Mouse (Mus musculus) liver, embryonic 11.5 days (tissue): Measurements from ENCODE around the gene Snx4. TPM values are rescaled to one million over a fixed set of nuclear protein-coding genes. Genes with fewer than 3 reads are reported as not detected.

Source experiments
- ATAC-seq: fragments of 200-750 bp; cut with Nextera tagmentation; replicated peaks from 2 replicates; pipeline ENCODE4 v1.8.0; 2017; ENCODE audit warnings: moderate number of reproducible peaks, mild to moderate bottlenecking, moderate TSS enrichment, moderate library complexity; ENCODE audit not compliant: low FRiP score
- DNase-seq: peaks from one replicate; pipeline ENCODE4 v3.0.0-alpha.2; 2017; ENCODE audit warnings: low spot score
- H3K27ac ChIP-seq: fragments of 300-500 bp; sonication (generic); 2 replicates; pipeline ENCODE4 v1.5.1; 2014; ENCODE audit warnings: mild to moderate bottlenecking, low read depth, low read length, control low read depth
- H3K27me3 ChIP-seq: fragments of 300-500 bp; sonication (generic); replicated peaks from 2 replicates; pipeline ENCODE4 v1.6.1; 2014; ENCODE audit warnings: low read length, mixed read lengths; ENCODE audit not compliant: control insufficient read depth, insufficient read depth
- H3K36me3 ChIP-seq: fragments of 300-500 bp; sonication (generic); 2 replicates; pipeline ENCODE4 v1.6.1; 2014; ENCODE audit warnings: mild to moderate bottlenecking, low read length, moderate library complexity, mixed read lengths; ENCODE audit not compliant: control insufficient read depth, insufficient read depth
- H3K4me1 ChIP-seq: fragments of 300-500 bp; sonication (generic); replicated peaks from 2 replicates; pipeline ENCODE4 v1.6.1; 2014; ENCODE audit warnings: low read length, mixed read lengths; ENCODE audit not compliant: control insufficient read depth, insufficient read depth
- H3K4me2 ChIP-seq: fragments of 300-500 bp; sonication (generic); 2 replicates; pipeline ENCODE4 v1.6.1; 2014; ENCODE audit warnings: mild to moderate bottlenecking, control low read depth, moderate library complexity
- H3K4me3 ChIP-seq: fragments of 300-500 bp; sonication (generic); 2 replicates; pipeline ENCODE4 v1.5.1; 2014; ENCODE audit warnings: low read depth, low read length, control low read depth
- H3K9ac ChIP-seq: fragments of 300-500 bp; sonication (generic); 2 replicates; pipeline ENCODE4 v1.6.1; 2014; ENCODE audit warnings: low read depth, low read length, control low read depth
- H3K9me3 ChIP-seq: fragments of 300-500 bp; sonication (generic); 2 replicates; pipeline ENCODE4 v1.6.1; 2016; ENCODE audit warnings: low read length, inconsistent platforms, mixed read lengths; ENCODE audit not compliant: control insufficient read depth
- WGBS: fragments of 180-500 bp; shearing (Covaris S2); extraction: QIAGEN DNeasy Blood & Tissue Kit; methylation state at CpG from one replicate; pipeline ENCODE4 v1.1.7; 2014; 5-methylcytosine and 5-hydroxymethylcytosine counted together
- polyA plus RNA-seq: library from polyadenylated mRNA; unstranded; fragments of >200 nt; fragmentation: Nextera tagmentation; extraction: Ambion mirVana; gene quantifications from 2 replicates; pipeline ENCODE4 v1.2.1, GENCODE M21; 2014

Snx4 gene
- polyA plus RNA-seq, 1 experiment from 2014 or later: 57.8 TPM

- 73% methylated on average over 1 of the region's 1 CpGs for WGBS
- ATAC-seq (no peak), DNase-seq (no peak)
- no peaks in the 10 kb centered on the region; the same call in 1 of the 2 replicates for H3K4me1 ChIP-seq
- no peak overlapping the region for H3K4me3 ChIP-seq
- no peak overlapping the region for H3K9ac ChIP-seq
- H3K9me3 ChIP-seq: no peaks in the 10 kb centered on the region
- no peaks in the 10 kb centered on the region for H3K36me3 ChIP-seq
- no peak overlapping the region for H3K4me2 ChIP-seq
- no peaks in the 10 kb centered on the region for H3K27me3 ChIP-seq
- H3K27ac ChIP-seq: no peak overlapping the region
Observed at GRCm38 (mm10) chr16:33342356-33342755, 91.1 kb downstream of the Snx4 start.

- Histone ChIP-seq H3K4me3 (no peak overlapping the region), H3K36me3 (no peaks in the 10 kb centered on the region), H3K4me2 (no peak overlapping the region), H3K4me1 (no peaks in the 10 kb centered on the region; the same call in 1 of the 2 replicates), H3K9me3 (no peaks in the 10 kb centered on the region), H3K27ac (no peak overlapping the region), H3K27me3 (no peaks in the 10 kb centered on the region), H3K9ac (no peak overlapping the region)
- DNase-seq (no peak), ATAC-seq (no peak)
- WGBS: 71% methylated on average over 5 of the region's 5 CpGs
Observed at GRCm38 (mm10) chr16:33343106-33343505, 91.9 kb downstream of the Snx4 start.

- WGBS: 58% methylated on average over 7 of the region's 7 CpGs
- no peak for ATAC-seq
- DNase-seq: no peak
- Histone ChIP-seq H3K4me2 (no peak overlapping the region), H3K9ac (no peak overlapping the region), H3K4me1 (no peaks in the 10 kb centered on the region; the same call in 1 of the 2 replicates), H3K36me3 (no peaks in the 10 kb centered on the region), H3K9me3 (no peaks in the 10 kb centered on the region), H3K4me3 (no peak overlapping the region), H3K27ac (no peak overlapping the region), H3K27me3 (no peaks in the 10 kb centered on the region)
Observed at GRCm38 (mm10) chr16:33343601-33344000, 92.4 kb downstream of the Snx4 start.

- Histone ChIP-seq H3K27me3 (no peaks in the 10 kb centered on the region), H3K36me3 (no peaks in the 10 kb centered on the region), H3K27ac (no peak overlapping the region), H3K9ac (no peak overlapping the region), H3K4me3 (no peak overlapping the region), H3K9me3 (no peaks in the 10 kb centered on the region), H3K4me1 (no peaks in the 10 kb centered on the region; the same call in 1 of the 2 replicates), H3K4me2 (no peak overlapping the region)
- ATAC-seq (no peak), DNase-seq (no peak)
- WGBS: 72% methylated on average over 9 of the region's 9 CpGs
Observed at GRCm38 (mm10) chr16:33344379-33344778, 93.1 kb downstream of the Snx4 start.

- Histone ChIP-seq H3K27ac (no peak overlapping the region), H3K4me2 (no peak overlapping the region), H3K9ac (no peak overlapping the region), H3K4me3 (no peak overlapping the region), H3K9me3 (no peaks in the 10 kb centered on the region), H3K36me3 (no peaks in the 10 kb centered on the region), H3K27me3 (no peaks in the 10 kb centered on the region), H3K4me1 (no peaks in the 10 kb centered on the region)
- no peak for ATAC-seq
- no peak for DNase-seq
- whole genome bisulfite sequencing: 73% methylated on average over 4 of the region's 4 CpGs
Observed at GRCm38 (mm10) chr16:33344875-33345274, 93.6 kb downstream of the Snx4 start.

GRCm38 (mm10) chr16:33346376-33346775 is 95.1 kb downstream of the Snx4 start:
- no peak for DNase-seq

GRCm38 (mm10) chr16:33347134-33347533 is 95.9 kb downstream of the Snx4 start:
- 71% methylated on average over 5 of the region's 5 CpGs for WGBS
- H3K4me3 ChIP-seq: no peak overlapping the region
- no peaks in the 10 kb centered on the region for H3K9me3 ChIP-seq
- no peak overlapping the region for H3K4me2 ChIP-seq
- no peak overlapping the region for H3K9ac ChIP-seq
- no peak overlapping the region for H3K27ac ChIP-seq
- ATAC-seq (no peak), DNase-seq (no peak)
- no peaks in the 10 kb centered on the region for H3K36me3 ChIP-seq
- no peaks in the 10 kb centered on the region for H3K27me3 ChIP-seq
- H3K4me1 ChIP-seq: no peaks in the 10 kb centered on the region

More at GRCm38 (mm10) chr16:33346376-33346775, 95.1 kb downstream of the Snx4 start:
- H3K36me3 ChIP-seq: no peaks in the 10 kb centered on the region
- H3K4me1 ChIP-seq: no peaks in the 10 kb centered on the region
- H3K4me3 ChIP-seq: no peak overlapping the region
- ATAC-seq: no peak
- no peaks in the 10 kb centered on the region for H3K27me3 ChIP-seq
- H3K9me3 ChIP-seq: no peaks in the 10 kb centered on the region
- no peak overlapping the region for H3K9ac ChIP-seq
- H3K27ac ChIP-seq: no peak overlapping the region
- 34% methylated on average over 3 of the region's 3 CpGs for WGBS
- no peak overlapping the region for H3K4me2 ChIP-seq

Other genes starting within 250 kb of the Snx4 start
- gene Iqcg, start 195.2 kb upstream of the Snx4 start, polyA plus RNA-seq: 4.1 and 4.2 TPM in 2 replicates
- 1,254 and 1,406 TPM in 2 replicates for gene Rpl35a, start 195.0 kb upstream of the Snx4 start, polyA plus RNA-seq
- gene Lmln, start 188.9 kb upstream of the Snx4 start, polyA plus RNA-seq: 1.5 and 2.8 TPM in 2 replicates
- gene Osbpl11, start 66.4 kb upstream of the Snx4 start, polyA plus RNA-seq: 14.8 and 15.1 TPM in 2 replicates
- 27.5 and 32.1 TPM in 2 replicates for gene Zfp148, start 129.4 kb downstream of the Snx4 start, polyA plus RNA-seq